Mouse (Mus musculus): ENCODE data around the gene Cdk4. TPM values are rescaled to one million over a fixed set of nuclear protein-coding genes. Genes with fewer than 3 reads are reported as not detected.

The Cdk4 gene
- polyA plus RNA-seq, 1 experiment: 141 TPM

DNA sequence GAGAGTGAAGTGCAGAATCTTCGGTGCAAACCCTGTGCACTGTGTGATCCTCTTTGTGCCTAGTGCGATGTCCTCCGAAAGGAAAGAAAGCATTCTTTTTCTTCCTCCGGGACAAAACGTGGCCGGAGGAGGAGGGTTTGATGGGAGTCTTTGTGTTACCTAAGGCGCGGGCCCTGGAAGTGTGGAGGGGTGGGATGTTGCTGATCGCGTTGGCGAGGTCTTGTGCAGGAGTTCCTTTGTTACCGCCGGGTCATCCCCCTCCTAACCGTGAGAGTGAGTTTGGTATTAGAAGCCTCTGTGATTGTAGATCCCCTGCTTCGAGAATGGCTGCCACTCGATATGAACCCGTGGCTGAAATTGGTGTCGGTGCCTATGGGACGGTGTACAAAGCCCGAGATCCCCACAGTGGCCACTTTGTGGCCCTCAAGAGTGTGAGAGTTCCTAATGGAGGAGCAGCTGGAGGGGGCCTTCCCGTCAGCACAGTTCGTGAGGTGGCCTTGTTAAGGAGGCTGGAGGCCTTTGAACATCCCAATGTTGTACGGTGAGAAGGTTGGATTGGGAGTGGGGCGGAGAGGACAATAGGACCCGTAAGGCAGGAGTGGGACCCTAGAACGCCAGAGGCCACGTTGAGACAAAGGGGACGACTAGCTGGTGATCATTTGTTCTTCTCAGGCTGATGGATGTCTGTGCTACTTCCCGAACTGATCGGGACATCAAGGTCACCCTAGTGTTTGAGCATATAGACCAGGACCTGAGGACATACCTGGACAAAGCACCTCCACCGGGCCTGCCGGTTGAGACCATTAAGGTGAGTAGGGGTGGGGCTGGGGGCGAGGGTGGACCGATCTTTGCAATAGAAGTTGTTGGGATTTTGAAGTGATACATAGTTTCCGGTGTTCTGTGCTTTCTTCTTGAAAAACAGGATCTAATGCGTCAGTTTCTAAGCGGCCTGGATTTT is 858 bp downstream of the Cdk4 start:
- no peaks in the 10 kb centered on the region for H3K27me3 ChIP-seq (ENCODE audit: control insufficient read depth, insufficient read depth, low read length)
- H3K4me3 ChIP-seq (replicated peaks; ENCODE audit: insufficient read depth, low read depth, low read length): peak overlapping the region; percentile 70
- TF ChIP-seq CTCF (IDR thresholded peaks at IDR 0.05; ENCODE audit: borderline replicate concordance, insufficient read depth, low read depth, low read length) (no peak), POLR2A (IDR thresholded peaks at IDR 0.05; ENCODE audit: borderline replicate concordance, insufficient read depth, low read length) (no peak)
- WGBS: 9% methylated on average over 37 of the region's 37 CpGs
- H3K4me1 ChIP-seq (ENCODE audit: control insufficient read depth, insufficient read depth, low read length): peaks cover 5% of the 10 kb centered on the region; the same call in 1 of the 2 replicates
- DNase-seq: no peak
- peak overlapping the region; percentile 77 for H3K27ac ChIP-seq (ENCODE audit: insufficient read depth, low read length)

DNA sequence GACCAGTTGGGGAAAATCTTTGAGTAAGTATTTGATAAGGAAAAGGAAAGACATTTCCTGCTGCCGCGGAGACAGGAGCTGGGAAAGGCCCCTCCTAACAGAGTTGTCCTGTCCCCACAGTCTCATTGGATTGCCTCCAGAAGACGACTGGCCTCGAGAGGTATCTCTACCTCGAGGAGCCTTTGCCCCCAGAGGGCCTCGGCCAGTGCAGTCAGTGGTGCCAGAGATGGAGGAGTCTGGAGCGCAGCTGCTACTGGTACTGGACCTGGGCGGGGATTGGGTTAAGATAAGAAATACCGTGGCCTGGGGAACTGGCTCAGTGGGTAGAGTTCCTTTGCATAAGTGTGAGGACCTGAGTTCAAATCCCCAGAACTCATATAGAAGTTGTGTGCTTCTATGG is 2.6 kb downstream of the Cdk4 start:
- WGBS: 72% methylated on average over 9 of the region's 9 CpGs
- no peak overlapping the region for H3K4me3 ChIP-seq (replicated peaks; ENCODE audit: insufficient read depth, low read depth, low read length)
- no peaks in the 10 kb centered on the region for H3K27me3 ChIP-seq (ENCODE audit: control insufficient read depth, insufficient read depth, low read length)
- H3K27ac ChIP-seq (ENCODE audit: insufficient read depth, low read length): no peak overlapping the region
- no peak for DNase-seq
- H3K4me1 ChIP-seq (ENCODE audit: control insufficient read depth, insufficient read depth, low read length): peaks cover 5% of the 10 kb centered on the region; the same call in 1 of the 2 replicates
- TF ChIP-seq CTCF (IDR thresholded peaks at IDR 0.05; ENCODE audit: borderline replicate concordance, insufficient read depth, low read depth, low read length) (no peak), POLR2A (IDR thresholded peaks at IDR 0.05; ENCODE audit: borderline replicate concordance, insufficient read depth, low read length) (no peak)

DNA sequence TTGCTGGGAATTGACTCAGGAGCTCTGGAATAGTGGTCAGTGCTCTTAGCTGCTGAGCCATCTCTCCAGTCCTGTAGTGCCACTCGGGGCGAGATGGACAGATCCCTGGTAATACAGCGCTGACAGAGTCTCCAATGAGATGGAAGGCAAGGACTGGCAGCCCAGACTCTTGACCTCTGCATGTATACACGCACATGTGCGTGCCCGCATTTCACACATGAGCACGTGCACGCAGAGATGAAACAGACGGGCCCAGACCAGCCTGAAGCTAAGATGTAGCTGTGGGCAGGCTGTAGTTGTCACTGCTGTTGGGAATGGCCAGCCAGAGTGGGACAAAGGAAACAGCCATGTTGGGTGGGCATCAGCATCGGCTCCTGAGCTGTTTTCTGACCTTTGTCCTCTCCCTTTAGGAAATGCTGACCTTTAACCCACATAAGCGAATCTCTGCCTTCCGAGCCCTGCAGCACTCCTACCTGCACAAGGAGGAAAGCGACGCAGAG is 3.2 kb downstream of the Cdk4 start:
- 86% methylated on average over 14 of the region's 14 CpGs for WGBS
- H3K4me3 ChIP-seq (replicated peaks; ENCODE audit: insufficient read depth, low read depth, low read length): no peak overlapping the region
- TF ChIP-seq POLR2A (IDR thresholded peaks at IDR 0.05; ENCODE audit: borderline replicate concordance, insufficient read depth, low read length): no peak
- TF ChIP-seq CTCF (IDR thresholded peaks at IDR 0.05; ENCODE audit: borderline replicate concordance, insufficient read depth, low read depth, low read length): no peak
- no peak for DNase-seq
- H3K27me3 ChIP-seq (ENCODE audit: control insufficient read depth, insufficient read depth, low read length): no peaks in the 10 kb centered on the region
- H3K27ac ChIP-seq (ENCODE audit: insufficient read depth, low read length): no peak overlapping the region
- peaks cover 9% of the 10 kb centered on the region; the same call in 1 of the 2 replicates for H3K4me1 ChIP-seq (ENCODE audit: control insufficient read depth, insufficient read depth, low read length)

DNA sequence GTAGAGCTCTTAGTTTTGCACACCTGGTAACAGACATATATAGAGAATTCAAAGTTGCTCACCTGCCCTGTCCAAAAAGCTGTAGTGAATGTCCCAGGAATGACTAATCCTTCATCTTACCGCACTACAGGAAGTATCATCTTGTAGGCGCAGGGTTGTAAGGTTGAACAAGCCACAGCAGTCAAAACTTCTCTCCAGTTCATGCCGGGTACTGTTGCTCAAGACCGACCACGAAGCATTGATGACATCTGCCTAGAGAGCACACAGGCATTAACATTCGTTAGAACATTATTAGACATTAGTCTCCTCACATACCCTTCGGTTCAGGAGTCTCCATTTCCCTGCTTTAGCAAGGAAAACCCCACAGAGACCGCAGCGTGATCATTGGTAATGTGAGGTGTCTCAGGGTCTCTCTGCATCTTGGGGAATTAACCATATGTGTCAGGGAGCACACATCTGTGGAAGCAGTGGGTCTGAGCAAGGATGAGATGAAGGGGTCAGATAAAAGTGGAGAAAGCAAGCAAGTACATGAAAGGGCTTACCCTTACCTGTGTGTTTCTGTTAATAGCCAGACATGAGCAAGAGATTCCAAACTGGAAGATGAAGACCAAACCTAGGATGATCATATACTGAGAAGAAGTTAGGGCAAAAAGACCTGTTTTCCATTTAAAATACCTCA is 5.2 kb downstream of the Cdk4 start:
- Histone ChIP-seq H3K4me3 (replicated peaks; ENCODE audit: insufficient read depth, low read depth, low read length) (no peak overlapping the region), H3K27me3 (ENCODE audit: control insufficient read depth, insufficient read depth, low read length) (no peaks in the 10 kb centered on the region), H3K27ac (ENCODE audit: insufficient read depth, low read length) (no peak overlapping the region), H3K4me1 (ENCODE audit: control insufficient read depth, insufficient read depth, low read length) (peaks cover 9% of the 10 kb centered on the region; the same call in 1 of the 2 replicates)
- no peak for DNase-seq
- 64% methylated on average over 9 of the region's 9 CpGs for WGBS
- TF ChIP-seq POLR2A (IDR thresholded peaks at IDR 0.05; ENCODE audit: borderline replicate concordance, insufficient read depth, low read length) (no peak), CTCF (IDR thresholded peaks at IDR 0.05; ENCODE audit: borderline replicate concordance, insufficient read depth, low read depth, low read length) (no peak)

DNA sequence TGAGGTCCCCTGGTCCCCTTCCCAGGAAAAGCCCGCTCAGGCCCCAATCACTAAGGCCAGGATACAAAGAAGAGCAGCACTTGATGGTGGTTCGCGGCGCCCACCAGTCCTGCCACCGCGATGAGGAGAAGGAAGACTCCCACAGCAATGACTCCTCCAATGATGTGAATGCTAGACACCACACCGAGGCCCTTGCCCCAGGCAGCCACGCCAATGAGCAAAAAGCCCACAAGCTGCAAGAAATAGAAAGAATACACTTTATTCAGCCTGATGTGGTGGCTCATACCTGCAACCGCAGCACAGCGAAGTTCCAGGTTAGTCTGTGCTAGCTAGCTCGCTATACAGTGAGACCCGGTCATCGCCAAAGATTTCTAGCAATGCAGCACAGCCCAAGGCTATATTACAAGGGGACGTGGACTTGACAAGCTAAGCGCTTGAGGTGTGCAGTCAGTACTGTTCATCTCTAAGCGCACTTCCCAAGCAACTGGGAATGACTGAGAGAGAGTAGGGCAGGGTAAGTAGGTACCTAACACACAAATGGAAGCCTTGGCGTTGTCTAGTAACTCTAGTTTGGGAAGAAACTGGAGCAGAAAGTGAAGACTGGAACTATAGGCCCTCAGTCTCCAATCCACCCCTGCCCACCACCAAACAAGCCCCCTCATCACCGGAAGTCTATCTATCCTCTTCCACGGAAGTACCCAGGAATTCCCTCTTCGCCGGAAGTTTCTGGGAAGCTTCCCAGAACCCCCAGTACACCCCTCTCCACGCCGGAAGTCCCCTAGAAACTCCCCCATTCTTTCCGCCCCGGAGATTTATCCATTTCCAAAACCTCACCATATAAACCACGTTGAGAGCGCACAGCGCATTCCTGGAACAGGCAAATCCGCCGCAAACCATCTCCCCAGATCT is 6.2 kb downstream of the Cdk4 start:
- H3K4me1 ChIP-seq (ENCODE audit: control insufficient read depth, insufficient read depth, low read length): peaks cover 5% of the 10 kb centered on the region; the same call in 1 of the 2 replicates
- H3K27me3 ChIP-seq (ENCODE audit: control insufficient read depth, insufficient read depth, low read length): no peaks in the 10 kb centered on the region
- no peak for DNase-seq
- H3K27ac ChIP-seq (ENCODE audit: insufficient read depth, low read length): peak overlapping the region; percentile 49
- TF ChIP-seq POLR2A (IDR thresholded peaks at IDR 0.05; ENCODE audit: borderline replicate concordance, insufficient read depth, low read length): 0 out of 2 replicates have a peak, but pooled peaks have one; percentile 3
- TF ChIP-seq CTCF (IDR thresholded peaks at IDR 0.05; ENCODE audit: borderline replicate concordance, insufficient read depth, low read depth, low read length): no peak
- peak overlapping the region; percentile 91 for H3K4me3 ChIP-seq (replicated peaks; ENCODE audit: insufficient read depth, low read depth, low read length)
- WGBS: 3% methylated on average over 30 of the region's 30 CpGs

DNA sequence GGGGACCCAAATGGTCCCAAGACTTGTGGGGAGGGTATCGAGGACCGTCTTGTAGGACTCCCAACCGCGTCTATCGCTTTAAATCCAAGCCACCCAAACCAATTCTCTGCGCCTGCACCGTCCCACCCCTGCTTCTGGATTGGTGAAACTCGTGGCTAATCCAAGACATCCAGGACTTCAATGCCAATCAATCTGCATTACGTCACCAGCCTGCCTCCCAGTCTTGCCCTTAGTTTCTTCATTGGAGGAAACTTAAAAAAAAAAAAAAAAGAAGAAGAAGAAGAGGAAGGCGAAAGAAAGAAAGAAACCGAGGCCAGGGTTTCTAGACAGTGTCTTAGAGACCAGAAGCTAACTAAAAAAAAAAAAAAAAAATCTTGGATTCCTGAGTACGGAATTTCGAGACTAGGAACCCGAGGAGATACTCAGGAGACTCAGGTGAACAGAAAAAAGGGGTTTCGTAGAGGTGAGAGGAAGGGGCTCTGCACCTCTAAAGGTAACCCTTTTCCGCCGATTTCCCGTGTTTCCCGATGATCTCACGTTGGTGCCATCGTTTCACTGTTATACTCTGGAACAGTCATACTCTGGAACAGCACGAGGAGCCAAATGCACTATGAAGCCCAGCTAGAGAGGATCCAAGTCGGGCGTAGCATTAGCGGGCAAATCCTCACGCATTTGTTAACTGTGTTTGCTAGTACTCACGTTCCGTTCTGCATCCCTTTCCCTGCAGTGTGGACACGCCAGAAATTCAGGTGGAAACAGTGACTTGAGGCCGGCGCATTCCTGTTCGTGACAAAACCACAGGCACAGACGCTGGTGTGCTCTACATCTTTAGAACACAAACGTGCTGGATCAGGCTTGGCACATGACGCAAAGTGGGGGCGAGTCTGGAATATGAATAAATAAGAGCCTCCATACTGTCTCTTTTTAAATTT is 7.1 kb downstream of the Cdk4 start, which contains the start of gene Tspan31:
TSS of gene Tspan31 (minus strand) at position 75 of the 932 bp plus-strand sequence.
- Histone ChIP-seq H3K4me3 (replicated peaks; ENCODE audit: insufficient read depth, low read depth, low read length) (peak within 1 kb of the TSS; percentile 91), H3K27me3 (ENCODE audit: control insufficient read depth, insufficient read depth, low read length) (no peaks in the 10 kb centered on the region), H3K4me1 (ENCODE audit: control insufficient read depth, insufficient read depth, low read length) (peaks cover 4% of the 10 kb centered on the region; the same call in 1 of the 2 replicates), H3K27ac (ENCODE audit: insufficient read depth, low read length) (peak within 1 kb of the TSS; percentile 57)
- TF ChIP-seq CTCF (IDR thresholded peaks at IDR 0.05; ENCODE audit: borderline replicate concordance, insufficient read depth, low read depth, low read length): no peak
- TF ChIP-seq POLR2A (IDR thresholded peaks at IDR 0.05; ENCODE audit: borderline replicate concordance, insufficient read depth, low read length): peak; percentile 74; the same call in 1 of the 2 replicates
- WGBS: under 1% methylated on average over 36 of the region's 36 CpGs
- peak; percentile 90 to 97 for DNase-seq

Measured in cerebellum, adult 2 months (tissue).